Mouse (Mus musculus) forebrain, embryonic 13.5 days (tissue): ENCODE data around the gene Cap2. TPM values are rescaled to one million over a fixed set of nuclear protein-coding genes. Genes with fewer than 3 reads are reported as not detected.

Source experiments
- ATAC-seq: fragments of 200-750 bp; cut with Nextera tagmentation; 2 replicates; pipeline ENCODE4 v1.8.0; 2017
- H3K27ac ChIP-seq: fragments of 300-500 bp; sonication (generic); 2 replicates; pipeline ENCODE4 v1.5.1; 2015; ENCODE audit warnings: inconsistent platforms, mild to moderate bottlenecking, moderate library complexity
- H3K27me3 ChIP-seq: fragments of 300-500 bp; sonication (generic); 2 replicates; pipeline ENCODE4 v1.6.1; 2015; ENCODE audit warnings: mild to moderate bottlenecking, inconsistent platforms
- H3K36me3 ChIP-seq: fragments of 300-500 bp; sonication (generic); 2 replicates; pipeline ENCODE4 v1.6.1; 2015; ENCODE audit warnings: mild to moderate bottlenecking, inconsistent platforms; ENCODE audit not compliant: poor library complexity, severe bottlenecking
- H3K4me1 ChIP-seq: fragments of 300-500 bp; sonication (generic); 2 replicates; pipeline ENCODE4 v1.6.1; 2015; ENCODE audit warnings: inconsistent platforms
- H3K4me2 ChIP-seq: fragments of 300-500 bp; sonication (generic); 2 replicates; pipeline ENCODE4 v1.6.1; 2015; ENCODE audit warnings: inconsistent platforms, mild to moderate bottlenecking, moderate library complexity
- H3K4me3 ChIP-seq: fragments of 300-500 bp; sonication (generic); 2 replicates; pipeline ENCODE4 v1.5.1; 2015; ENCODE audit warnings: mild to moderate bottlenecking, inconsistent platforms
- H3K9ac ChIP-seq: fragments of 300-500 bp; sonication (generic); 2 replicates; pipeline ENCODE4 v1.6.1; 2015; ENCODE audit warnings: mild to moderate bottlenecking, inconsistent platforms
- H3K9me3 ChIP-seq: fragments of 300-500 bp; sonication (generic); replicated peaks from 2 replicates; pipeline ENCODE4 v1.6.1; 2016; ENCODE audit warnings: inconsistent platforms
- WGBS: fragments of 180-500 bp; shearing (Covaris S2); methylation state at CpG from one replicate; pipeline ENCODE4 v1.1.7; 2015; 5-methylcytosine and 5-hydroxymethylcytosine counted together
- polyA plus RNA-seq: library from polyadenylated mRNA; unstranded; fragments of >200 nt; fragmentation: Nextera tagmentation; extraction: Ambion mirVana; gene quantifications from 2 replicates; pipeline ENCODE4 v1.2.1, GENCODE M21; 2015

Gene Cap2
- polyA plus RNA-seq, 1 experiment from 2014 or later, result 11.8 TPM

GRCm38 (mm10) chr13:46527340-46527739 is 25.7 kb downstream of the Cap2 start:
- H3K4me3 ChIP-seq, result no peak overlapping the region
- 0 out of 2 replicates have a peak, but pooled peaks cover 14% of the 10 kb centered on the region for H3K4me1 ChIP-seq
- H3K9ac ChIP-seq, result no peak overlapping the region
- no peak overlapping the region for H3K4me2 ChIP-seq
- H3K36me3 ChIP-seq, result no peaks in the 10 kb centered on the region
- ATAC-seq, result no peak
- peaks cover 8% of the 10 kb centered on the region for H3K27me3 ChIP-seq
- WGBS, result 85% methylated on average over 5 of the region's 5 CpGs
- no peak overlapping the region for H3K27ac ChIP-seq
- H3K9me3 ChIP-seq, result no peaks in the 10 kb centered on the region

- peaks cover 8% of the 10 kb centered on the region for H3K27me3 ChIP-seq
- no peak for ATAC-seq
- no peaks in the 10 kb centered on the region for H3K36me3 ChIP-seq
- no peak overlapping the region for H3K27ac ChIP-seq
- no peak overlapping the region for H3K4me3 ChIP-seq
- no peaks in the 10 kb centered on the region for H3K9me3 ChIP-seq
- H3K4me2 ChIP-seq, result no peak overlapping the region
- no peak overlapping the region for H3K9ac ChIP-seq
- 56% methylated on average over 10 of the region's 10 CpGs for WGBS
- peaks cover 11% of the 10 kb centered on the region for H3K4me1 ChIP-seq
Observed at GRCm38 (mm10) chr13:46529037-46529436, 27.4 kb downstream of the Cap2 start.

- Histone ChIP-seq H3K4me1 (peaks cover 21% of the 10 kb centered on the region), H3K4me2 (no peak overlapping the region), H3K27me3 (peaks cover 8% of the 10 kb centered on the region), H3K27ac (no peak overlapping the region), H3K36me3 (no peaks in the 10 kb centered on the region), H3K9ac (no peak overlapping the region), H3K4me3 (no peak overlapping the region), H3K9me3 (no peaks in the 10 kb centered on the region)
- no peak for ATAC-seq
- WGBS, result 83% methylated on average over 8 of the region's 8 CpGs
Observed at GRCm38 (mm10) chr13:46530546-46530945, 28.9 kb downstream of the Cap2 start.

GRCm38 (mm10) chr13:46531676-46532075 is 30.0 kb downstream of the Cap2 start:
- no peak overlapping the region for H3K27ac ChIP-seq
- 92% methylated on average over 3 of the region's 3 CpGs for WGBS
- H3K4me2 ChIP-seq, result no peak overlapping the region
- no peaks in the 10 kb centered on the region for H3K36me3 ChIP-seq
- no peak overlapping the region for H3K4me3 ChIP-seq
- no peak for ATAC-seq
- H3K27me3 ChIP-seq, result peaks cover 8% of the 10 kb centered on the region
- peaks cover 21% of the 10 kb centered on the region for H3K4me1 ChIP-seq
- no peaks in the 10 kb centered on the region for H3K9me3 ChIP-seq
- no peak overlapping the region for H3K9ac ChIP-seq

GRCm38 (mm10) chr13:46532276-46532675 is 30.6 kb downstream of the Cap2 start:
- H3K9me3 ChIP-seq, result no peaks in the 10 kb centered on the region
- peaks cover 21% of the 10 kb centered on the region for H3K4me1 ChIP-seq
- no peaks in the 10 kb centered on the region for H3K36me3 ChIP-seq
- H3K4me2 ChIP-seq, result no peak overlapping the region
- H3K27ac ChIP-seq, result no peak overlapping the region
- no peak overlapping the region for H3K4me3 ChIP-seq
- H3K27me3 ChIP-seq, result peaks cover 8% of the 10 kb centered on the region
- WGBS, result 92% methylated on average over 7 of the region's 7 CpGs
- ATAC-seq, result no peak
- H3K9ac ChIP-seq, result no peak overlapping the region

GRCm38 (mm10) chr13:46533342-46534129 is 31.9 kb downstream of the Cap2 start:
- H3K4me1 ChIP-seq, result peaks cover 21% of the 10 kb centered on the region
- peak overlapping the region; percentile 51 for H3K4me2 ChIP-seq
- no peaks in the 10 kb centered on the region for H3K9me3 ChIP-seq
- H3K36me3 ChIP-seq, result no peaks in the 10 kb centered on the region
- H3K4me3 ChIP-seq, result no peak overlapping the region
- 0 out of 2 replicates have a peak overlapping the region, but pooled peaks have one; percentile 51 for H3K27ac ChIP-seq
- peaks cover 8% of the 10 kb centered on the region for H3K27me3 ChIP-seq
- H3K9ac ChIP-seq, result peak overlapping the region; percentile 52
- 27% methylated on average over 10 of the region's 10 CpGs for WGBS
- no peak for ATAC-seq

GRCm38 (mm10) chr13:46534171-46534968 is 32.7 kb downstream of the Cap2 start:
- peak; percentile 71 for ATAC-seq
- peak overlapping the region; percentile 51 for H3K27ac ChIP-seq
- peak overlapping the region; percentile 52 for H3K9ac ChIP-seq
- peaks cover 21% of the 10 kb centered on the region for H3K4me1 ChIP-seq
- no peaks in the 10 kb centered on the region for H3K36me3 ChIP-seq
- peak overlapping the region; percentile 51 for H3K4me2 ChIP-seq
- no peak overlapping the region for H3K4me3 ChIP-seq
- H3K27me3 ChIP-seq, result peaks cover 8% of the 10 kb centered on the region
- WGBS, result under 1% methylated on average over 11 of the region's 11 CpGs
- H3K9me3 ChIP-seq, result no peaks in the 10 kb centered on the region

- Histone ChIP-seq H3K4me3 (no peak overlapping the region), H3K4me2 (no peak overlapping the region), H3K36me3 (no peaks in the 10 kb centered on the region), H3K27me3 (peaks cover 8% of the 10 kb centered on the region), H3K4me1 (peaks cover 18% of the 10 kb centered on the region), H3K27ac (no peak overlapping the region; the same call in 1 of the 2 replicates), H3K9me3 (no peaks in the 10 kb centered on the region), H3K9ac (no peak overlapping the region)
- 0 out of 2 replicates have a peak, but pooled peaks have one; percentile 23 for ATAC-seq
- WGBS, result 55% methylated on average over 5 of the region's 5 CpGs
Observed at GRCm38 (mm10) chr13:46534969-46535785, 33.5 kb downstream of the Cap2 start.

GRCm38 (mm10) chr13:46539284-46539683 is 37.6 kb downstream of the Cap2 start:
- H3K36me3 ChIP-seq, result no peaks in the 10 kb centered on the region
- no peaks in the 10 kb centered on the region for H3K27me3 ChIP-seq
- 89% methylated on average over 7 of the region's 7 CpGs for WGBS
- no peak for ATAC-seq
- H3K9me3 ChIP-seq, result no peaks in the 10 kb centered on the region
- no peak overlapping the region for H3K4me3 ChIP-seq
- no peak overlapping the region for H3K4me2 ChIP-seq
- no peak overlapping the region for H3K9ac ChIP-seq
- H3K27ac ChIP-seq, result no peak overlapping the region
- H3K4me1 ChIP-seq, result peaks cover 38% of the 10 kb centered on the region

- Histone ChIP-seq H3K4me1 (peaks cover 47% of the 10 kb centered on the region), H3K36me3 (no peaks in the 10 kb centered on the region), H3K9me3 (no peaks in the 10 kb centered on the region), H3K4me3 (no peak overlapping the region), H3K27ac (peak overlapping the region; percentile 81), H3K27me3 (no peaks in the 10 kb centered on the region), H3K9ac (no peak overlapping the region), H3K4me2 (no peak overlapping the region)
- 28% methylated on average over 5 of the region's 5 CpGs for WGBS
- no peak for ATAC-seq
Observed at GRCm38 (mm10) chr13:46540943-46541342, 39.3 kb downstream of the Cap2 start.

- Histone ChIP-seq H3K9me3 (no peaks in the 10 kb centered on the region), H3K9ac (no peak overlapping the region), H3K27ac (peak overlapping the region; percentile 81), H3K36me3 (no peaks in the 10 kb centered on the region), H3K4me3 (no peak overlapping the region), H3K27me3 (no peaks in the 10 kb centered on the region), H3K4me1 (peaks cover 64% of the 10 kb centered on the region), H3K4me2 (no peak overlapping the region)
- ATAC-seq, result peak; percentile 86
- WGBS, result 28% methylated on average over 7 of the region's 7 CpGs
Observed at GRCm38 (mm10) chr13:46542782-46543181, 41.1 kb downstream of the Cap2 start.
